Mouse (Mus musculus) E14TG2a.4 (cell line): ENCODE measurements around the gene Pop5.

Experiments used
- CTCF ChIP-seq: conservative IDR thresholded peaks from 2 replicates; pipeline ENCODE4 v1.5.1; 2014; ENCODE audit warnings: low read length
- POU5F1 ChIP-seq: IDR thresholded peaks from 2 replicates; pipeline ENCODE4 v1.6.1; 2014; ENCODE audit warnings: low read length, borderline replicate concordance

DNA sequence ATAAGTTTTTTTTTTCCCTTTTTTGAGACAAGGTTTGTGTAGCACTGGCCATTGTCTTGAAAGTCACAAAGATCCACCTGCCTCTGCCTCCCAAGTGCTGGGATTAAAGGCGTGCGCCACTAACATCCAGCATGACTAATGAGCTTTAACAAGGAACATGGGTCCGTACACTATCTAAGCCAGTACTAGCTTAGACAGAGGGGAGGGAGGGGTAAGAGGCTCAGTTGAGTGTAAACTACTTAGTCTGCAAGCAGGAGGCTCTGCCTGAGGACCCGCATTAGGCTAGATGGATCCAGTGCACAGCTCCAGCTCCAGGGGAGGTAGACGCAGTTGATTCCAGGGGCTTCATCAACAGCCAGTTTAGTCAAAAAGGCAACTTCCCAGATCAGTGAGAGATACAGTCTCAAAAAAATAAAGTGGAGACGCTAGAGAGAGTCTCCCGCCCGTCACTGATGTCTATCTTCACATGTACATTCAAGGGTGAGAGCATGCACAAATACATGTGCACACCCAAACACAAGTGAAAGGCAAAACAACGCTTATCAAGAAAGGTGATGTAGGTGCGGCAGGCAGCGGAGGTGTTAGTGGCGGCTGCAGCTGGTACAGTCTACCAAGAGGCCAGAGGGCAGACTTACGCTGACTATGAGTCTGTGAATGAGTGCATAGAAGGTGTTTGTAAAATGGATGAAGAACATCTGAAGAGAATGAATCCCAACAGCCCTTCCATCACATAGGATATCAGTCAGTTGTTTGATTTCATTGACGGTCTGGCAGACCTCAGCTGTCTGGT lies 27.1 kb downstream of the Pop5 start:
- no peak for TF ChIP-seq CTCF
- TF ChIP-seq POU5F1 = no peak
